Mouse (Mus musculus): ENCODE data around the gene Gm44805.

The Gm44805 gene

DNA sequence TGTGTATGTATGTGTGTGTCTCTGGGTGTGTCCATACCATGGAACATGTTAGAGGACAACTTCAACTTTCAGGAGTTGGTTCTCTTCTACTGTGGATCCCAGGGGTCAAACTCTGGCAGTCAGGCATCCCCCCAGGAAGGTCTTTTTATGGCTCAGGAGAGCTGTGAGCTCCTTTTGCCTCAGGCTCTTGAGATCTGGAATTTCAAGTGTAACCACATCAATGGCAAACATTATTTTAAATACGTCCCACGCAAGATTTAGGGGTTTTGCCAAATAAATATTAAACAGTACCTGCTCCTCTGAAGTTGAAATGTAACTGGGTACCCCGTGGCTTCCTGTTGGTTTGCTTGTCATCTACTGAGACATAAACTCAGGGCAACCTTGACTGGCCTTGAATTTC, 1.8 kb upstream of the Gm44805 start:
- DNase-seq (ENCODE audit: extremely low read depth, insufficient read length, low spot score) = no peak

DNA sequence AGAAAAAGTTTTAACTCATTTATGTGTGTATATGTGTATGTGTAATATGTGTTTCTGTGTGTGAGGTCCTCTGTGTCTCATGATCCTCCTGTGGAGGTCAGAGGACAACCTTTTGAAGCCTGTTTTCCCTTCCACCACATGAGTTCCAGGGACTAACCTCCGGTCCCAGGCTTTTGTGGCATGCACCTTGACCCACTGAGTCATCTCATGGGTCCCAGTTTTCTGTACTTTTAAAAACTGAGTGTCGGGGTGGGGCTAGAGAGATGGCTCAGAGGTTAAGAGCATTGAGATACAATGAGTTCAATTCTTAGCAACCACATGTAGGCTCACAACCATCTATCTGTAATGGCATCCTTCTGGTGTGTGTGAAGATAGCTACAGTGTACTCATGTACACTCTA, 521 bp downstream of the Gm44805 start:
- DNase-seq (ENCODE audit: extremely low read depth, insufficient read length, low spot score) = no peak

DNA sequence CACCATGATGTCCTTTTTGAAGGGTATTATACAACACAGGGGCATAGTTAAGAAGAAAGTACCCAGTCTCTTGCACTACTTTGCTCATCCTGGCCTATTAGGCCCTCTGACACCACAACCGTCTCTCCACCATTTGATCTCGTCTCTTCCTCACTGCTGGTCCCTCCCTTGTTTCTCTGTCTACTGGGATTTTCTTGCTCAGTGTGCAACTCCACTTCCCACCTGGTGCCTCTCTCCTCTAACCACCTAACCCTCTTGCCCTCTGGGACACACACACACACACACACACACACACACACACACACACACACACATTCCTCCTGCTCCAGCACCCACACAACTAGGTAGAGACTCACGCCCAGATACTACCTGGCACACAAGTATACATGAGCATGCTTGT, 2.3 kb downstream of the Gm44805 start:
- no peak for DNase-seq (ENCODE audit: extremely low read depth, insufficient read length, low spot score)

DNA sequence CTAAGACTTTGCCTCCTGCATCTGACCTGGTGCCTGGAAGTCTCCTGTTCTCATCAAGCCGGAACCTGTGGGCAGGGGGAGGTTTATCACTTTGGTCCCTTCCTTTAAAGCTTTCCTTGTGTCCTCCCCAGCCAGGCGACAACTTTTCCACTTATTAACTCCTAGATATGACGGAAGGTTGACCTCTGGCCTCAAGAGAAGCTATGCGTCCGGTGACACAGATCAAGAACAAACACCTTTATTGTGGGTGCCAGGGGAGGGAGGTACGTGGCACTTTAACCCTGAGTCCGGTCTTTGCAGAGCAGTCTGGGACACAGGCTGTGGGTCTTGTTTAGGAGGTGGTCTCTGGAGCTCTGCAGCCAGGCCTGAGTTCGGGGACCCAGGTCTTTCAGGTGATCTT, 3.4 kb downstream of the Gm44805 start, which contains the start of gene Apoc2:
Gene Apoc2, minus strand, starts transcription at position 70 of the 400 bp plus-strand sequence.
- DNase-seq (ENCODE audit: extremely low read depth, insufficient read length, low spot score) = no peak

DNA sequence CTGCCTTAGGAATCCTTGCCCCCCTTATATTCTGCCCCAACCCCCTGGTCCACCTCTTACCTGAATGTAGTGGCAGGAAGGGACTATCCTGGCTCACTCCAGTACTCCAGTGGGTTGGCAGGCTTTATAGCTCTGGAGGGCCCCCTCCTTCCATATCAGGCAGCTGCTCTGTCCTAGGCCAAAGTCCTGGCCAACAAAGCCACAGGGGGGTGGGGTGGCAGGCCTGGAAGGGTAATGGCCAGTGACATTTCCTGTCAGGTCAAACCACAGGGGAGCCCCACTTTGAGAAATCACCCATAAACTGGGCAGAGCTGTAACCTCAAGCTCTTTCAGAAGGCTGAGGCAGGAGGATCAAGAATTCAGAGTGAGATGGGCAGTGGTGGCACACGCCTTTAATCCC, 4.6 kb downstream of the Gm44805 start:
- no peak for DNase-seq (ENCODE audit: extremely low read depth, insufficient read length, low spot score)

DNA sequence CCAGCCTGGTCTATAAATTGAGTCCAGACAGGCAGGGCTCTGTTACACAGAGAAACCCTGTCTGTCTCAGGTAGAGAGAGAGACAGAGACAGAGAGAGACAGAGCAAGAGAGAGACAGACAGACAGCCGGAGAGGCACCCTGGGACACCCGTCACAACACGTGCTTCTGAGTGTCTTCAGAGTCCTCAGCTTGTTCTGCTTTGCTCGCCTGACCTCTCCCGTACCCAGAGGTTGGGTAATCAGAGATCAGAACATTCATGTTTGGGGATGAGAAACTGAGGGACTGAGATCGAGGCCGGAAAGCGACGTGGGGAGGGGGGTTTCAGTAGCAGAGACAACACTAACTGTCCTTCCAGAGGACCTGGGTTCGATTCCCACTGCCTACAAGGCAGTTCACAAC, 5.4 kb downstream of the Gm44805 start:
- no peak for DNase-seq (ENCODE audit: extremely low read depth, insufficient read length, low spot score)

DNA sequence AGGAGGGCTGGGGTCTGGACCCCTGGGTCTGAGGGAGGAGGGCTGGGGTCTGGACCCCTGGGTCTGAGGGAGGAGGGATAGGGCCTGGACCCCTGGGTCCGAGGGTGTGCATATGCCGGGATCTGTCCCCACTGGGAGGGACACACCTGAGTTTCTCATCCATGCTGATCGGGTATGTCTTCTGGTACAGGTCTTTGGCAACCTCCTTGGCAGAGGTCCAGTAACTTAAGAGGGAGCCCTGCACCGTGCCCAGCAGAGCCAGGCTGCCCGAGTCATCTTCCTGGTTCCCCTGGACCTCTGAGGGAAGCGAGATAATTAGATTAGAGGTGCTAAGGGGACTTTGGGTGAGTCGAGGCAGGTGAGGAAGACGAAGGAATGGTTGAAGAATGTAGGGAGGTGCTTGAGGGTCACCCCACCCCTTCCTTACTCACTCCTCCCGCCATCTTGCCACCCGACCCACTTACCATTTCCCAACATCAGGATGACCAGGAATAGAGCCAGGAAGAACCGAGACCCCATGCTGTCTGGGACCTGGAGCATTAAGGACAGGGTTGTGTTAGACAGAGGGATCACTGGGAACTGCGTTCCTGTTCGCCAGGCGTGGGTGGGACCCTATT, 8.0 kb downstream of the Gm44805 start:
- no peak for DNase-seq (ENCODE audit: extremely low read depth, insufficient read length, low spot score)

DNA sequence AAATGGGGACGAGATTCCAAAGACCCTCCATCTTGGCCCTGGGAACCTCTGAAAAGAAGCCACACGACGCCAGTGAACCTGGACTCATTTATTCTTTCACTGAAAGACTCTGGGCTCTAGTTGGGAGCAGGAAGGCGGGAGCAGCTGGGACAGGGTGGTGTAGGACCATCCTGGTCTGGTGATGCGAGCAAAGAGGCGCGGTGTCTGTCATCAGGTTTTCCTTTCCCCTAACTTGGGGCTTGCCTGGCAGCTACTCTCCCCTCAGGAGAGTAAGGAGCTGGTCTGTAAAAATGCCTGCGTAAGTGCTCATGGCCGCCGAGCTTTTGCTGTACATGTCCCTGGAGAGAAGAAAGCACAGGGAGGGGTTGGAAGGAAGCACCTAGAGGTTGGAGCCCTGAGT, 9.7 kb downstream of the Gm44805 start:
- DNase-seq (ENCODE audit: extremely low read depth, insufficient read length, low spot score) = no peak

DNA sequence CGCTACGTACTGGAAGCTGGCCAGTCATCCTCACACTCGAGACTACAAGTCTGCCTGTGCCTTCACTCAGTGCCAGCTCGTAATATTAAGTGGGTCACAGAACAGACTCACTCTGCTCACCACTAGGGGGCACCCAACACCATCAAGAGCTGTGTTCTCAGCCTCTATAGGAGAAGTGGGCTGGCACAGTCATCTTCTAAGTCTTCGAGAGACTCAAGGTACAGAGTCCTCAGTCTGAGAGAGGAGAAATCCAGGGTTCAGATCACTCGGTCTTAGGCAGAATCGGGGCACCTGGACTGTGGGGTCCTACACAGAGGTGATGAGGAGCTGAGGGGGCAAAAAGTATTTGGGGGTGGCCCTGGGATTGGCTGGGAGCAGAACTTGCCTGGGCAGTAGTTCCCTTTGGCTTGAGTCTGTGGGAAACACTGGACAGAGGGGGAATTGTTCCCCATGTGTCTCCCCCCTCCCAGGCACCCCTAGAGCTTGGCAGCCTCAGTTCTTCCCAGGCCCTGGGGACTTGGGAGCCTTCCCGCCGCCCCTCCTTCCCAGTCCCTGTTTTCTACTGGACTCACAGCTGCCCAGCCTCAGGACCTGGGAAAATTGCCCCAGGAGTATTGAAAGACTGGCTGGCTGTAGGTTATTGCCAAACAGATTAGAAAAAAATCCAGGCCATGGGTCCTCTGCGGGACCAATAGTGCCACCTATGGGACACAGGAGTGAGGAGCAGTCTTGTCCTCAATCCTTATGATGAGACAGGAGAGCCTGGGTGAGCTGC, 12.1 kb downstream of the Gm44805 start:
- DNase-seq (ENCODE audit: extremely low read depth, insufficient read length, low spot score) = peak; percentile 63

DNA sequence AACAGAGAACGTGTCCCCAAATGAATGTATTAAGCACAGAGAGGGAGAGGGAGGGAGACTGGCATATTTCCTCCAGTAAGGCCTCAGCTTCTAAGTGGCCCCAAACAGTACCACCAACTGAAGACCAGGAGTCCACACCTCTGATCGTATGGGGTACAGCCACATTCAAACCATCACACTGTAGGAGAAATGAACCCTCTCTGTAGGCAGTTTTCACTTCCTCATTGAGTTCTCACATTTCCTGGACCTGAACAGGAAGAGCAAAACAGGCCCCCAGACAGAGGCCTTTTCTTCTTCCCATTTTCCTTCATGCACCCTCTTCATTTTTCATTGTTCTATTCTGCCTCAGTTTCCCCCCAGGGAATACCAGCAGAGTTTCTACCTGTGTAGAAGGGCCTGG, 13.8 kb downstream of the Gm44805 start:
- DNase-seq (ENCODE audit: extremely low read depth, insufficient read length, low spot score) = no peak

DNA sequence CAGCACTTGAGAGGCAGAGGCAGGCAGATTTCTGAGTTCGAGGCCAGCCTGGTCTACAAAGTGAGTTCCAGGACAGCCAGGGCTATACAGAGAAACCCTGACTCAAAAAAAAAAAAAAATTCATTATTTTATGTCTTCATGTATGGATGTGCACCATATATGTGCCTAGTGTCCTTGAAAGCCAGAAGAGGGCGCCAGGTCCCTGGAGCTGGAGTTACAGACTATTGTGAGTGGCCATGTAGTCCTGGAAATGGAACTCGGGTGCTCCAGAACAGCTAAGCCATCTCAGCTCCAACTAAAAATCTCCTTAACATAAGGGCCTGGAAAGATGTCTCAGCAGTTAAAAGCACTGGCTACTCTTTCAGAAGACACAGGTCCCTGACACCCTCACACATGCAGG, 14.5 kb downstream of the Gm44805 start:
- no peak for DNase-seq (ENCODE audit: extremely low read depth, insufficient read length, low spot score)

DNA sequence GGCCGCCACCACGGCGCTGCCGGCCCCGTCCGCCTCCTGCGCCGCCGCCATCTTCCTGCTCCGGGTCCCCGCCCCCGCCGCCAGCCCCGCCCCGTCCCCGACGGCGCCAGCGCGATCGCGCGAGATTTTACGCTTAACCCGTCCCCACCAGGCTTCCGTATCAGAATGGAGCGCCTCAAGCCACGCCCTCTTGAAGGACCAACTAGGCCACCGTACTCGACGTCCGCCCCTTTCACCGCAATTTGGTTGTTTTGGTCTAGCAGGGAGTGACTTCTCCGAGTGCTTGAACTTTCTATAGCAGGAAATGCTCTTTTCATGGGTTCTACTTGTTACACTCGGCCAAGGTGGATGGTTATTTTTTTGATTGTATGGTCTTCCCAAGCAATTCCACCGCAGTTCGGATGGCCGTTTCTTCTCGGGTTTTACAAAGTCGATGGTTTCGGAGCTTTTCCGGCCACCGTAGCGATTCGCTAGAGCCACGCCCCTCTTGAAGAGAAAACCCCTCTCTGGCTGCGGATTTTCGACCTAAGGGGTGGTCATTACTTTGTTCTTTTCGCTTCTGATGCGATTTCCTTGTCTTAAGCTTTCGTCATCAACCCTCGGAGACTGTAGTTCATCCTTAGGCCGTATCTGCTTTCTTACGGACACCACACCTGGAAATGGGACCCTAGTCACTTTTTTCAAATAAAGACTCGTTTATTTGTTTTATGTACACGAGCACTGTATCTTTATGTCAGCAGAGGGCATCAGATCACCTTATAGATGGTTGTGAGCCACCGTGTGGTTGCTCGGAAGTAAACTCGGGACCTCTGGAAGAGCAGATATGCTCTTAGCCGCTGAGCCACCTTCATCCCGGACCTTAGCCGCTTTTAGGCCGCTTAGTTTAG, 16.0 kb downstream of the Gm44805 start, which contains the start of gene Clptm1:
Gene Clptm1, minus strand, starts transcription at position 79 of the 887 bp plus-strand sequence.
- peak; percentile 89 for DNase-seq (ENCODE audit: extremely low read depth, insufficient read length, low spot score)

DNA sequence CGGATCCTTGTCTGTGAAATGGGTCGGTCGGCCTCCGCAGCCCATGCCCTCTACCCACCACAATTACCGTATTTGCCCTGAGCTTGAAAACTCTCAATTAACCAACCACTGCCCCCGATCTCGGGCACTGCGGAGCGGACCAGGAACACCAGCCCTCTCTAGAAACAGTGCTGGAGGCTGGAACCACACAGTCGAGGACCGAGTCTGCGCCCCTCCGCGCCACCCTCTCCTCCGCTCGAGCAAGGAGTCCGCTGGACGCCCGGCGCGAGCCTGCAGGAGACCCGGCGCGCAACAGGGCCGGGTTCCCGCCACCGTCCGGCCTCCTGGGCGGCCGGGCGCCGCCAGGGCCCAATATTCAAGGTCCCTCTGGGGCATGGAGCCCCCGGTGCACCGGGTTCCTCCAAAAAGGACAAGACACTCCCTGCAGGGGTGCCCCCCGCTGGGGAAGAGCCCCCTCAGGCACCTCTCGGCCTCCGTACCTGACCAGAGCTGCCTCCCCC, 16.7 kb downstream of the Gm44805 start:
- no peak for DNase-seq (ENCODE audit: extremely low read depth, insufficient read length, low spot score)

DNA sequence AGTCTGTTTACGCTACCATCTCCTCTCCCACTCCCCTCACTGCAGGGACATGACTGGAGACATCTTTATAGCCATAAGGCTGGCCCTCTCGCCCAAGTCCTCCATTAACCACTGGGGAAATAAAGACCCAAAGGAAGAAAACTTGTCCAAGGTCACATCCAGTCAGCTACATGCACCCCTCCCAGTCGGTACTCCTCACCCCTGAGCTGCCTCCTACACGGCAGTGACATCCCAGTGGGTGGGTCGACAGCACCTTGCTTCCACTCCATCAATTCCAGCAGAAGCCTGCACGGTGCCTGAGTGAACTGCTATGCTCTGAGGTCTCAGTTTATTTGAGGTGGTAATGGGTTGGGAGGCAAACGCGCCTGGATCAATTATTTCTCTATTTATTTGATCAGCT, 17.3 kb downstream of the Gm44805 start:
- no peak for DNase-seq (ENCODE audit: extremely low read depth, insufficient read length, low spot score)

DNA sequence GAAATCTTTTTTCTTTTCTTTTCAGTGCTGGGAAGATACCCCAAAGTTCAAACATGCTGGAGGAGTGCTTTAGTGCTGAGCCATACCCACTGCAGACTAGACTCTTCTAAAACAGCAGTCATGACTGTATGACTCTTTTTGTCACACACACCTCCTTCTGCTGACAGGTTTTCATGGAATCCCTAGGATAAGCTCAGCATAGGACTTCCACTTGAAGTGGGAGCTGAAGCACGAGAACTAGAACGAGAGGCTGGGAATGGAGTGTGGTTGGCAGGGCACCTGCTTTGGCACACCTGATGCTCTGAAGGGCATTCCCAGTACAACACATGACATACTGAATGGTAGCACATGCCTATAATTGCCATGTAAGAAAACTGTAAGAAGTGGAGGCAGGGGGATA, 28.6 kb downstream of the Gm44805 start:
- no peak for DNase-seq (ENCODE audit: extremely low read depth, insufficient read length, low spot score)

DNA sequence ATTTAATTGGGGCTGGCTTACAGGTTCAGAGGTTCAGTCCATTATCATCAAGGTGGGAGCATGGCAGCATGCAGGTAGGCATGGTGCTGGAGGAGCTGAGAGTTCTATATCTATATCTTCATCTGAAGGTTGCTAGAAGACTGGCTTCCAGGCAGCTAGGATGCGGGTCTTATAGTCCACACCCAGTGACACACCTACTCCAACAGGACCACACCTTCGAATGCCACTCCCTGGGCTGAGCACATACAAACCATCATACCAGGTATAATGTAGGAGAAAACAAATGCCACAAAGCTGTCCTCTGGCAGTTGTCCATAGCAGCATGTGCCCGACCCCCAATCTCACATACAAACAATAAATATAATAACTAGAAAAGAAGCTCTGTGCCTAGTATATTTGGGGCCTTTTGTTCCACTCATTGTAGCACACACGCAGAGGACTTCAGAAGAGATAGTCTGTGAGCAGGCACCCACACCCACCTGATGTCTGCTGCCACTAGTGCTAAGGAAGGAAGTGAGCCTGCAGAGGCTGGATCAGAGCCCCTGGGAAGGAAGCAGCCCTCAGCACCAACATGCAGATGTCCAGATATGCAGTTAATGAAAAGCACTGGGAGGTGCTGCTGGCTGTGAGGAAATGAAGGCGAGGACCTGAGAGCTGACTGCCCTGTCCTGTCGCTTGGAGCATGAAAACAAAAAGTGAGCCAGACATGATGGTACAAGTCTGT, 30.0 kb downstream of the Gm44805 start:
- DNase-seq (ENCODE audit: extremely low read depth, insufficient read length, low spot score) = no peak

DNA sequence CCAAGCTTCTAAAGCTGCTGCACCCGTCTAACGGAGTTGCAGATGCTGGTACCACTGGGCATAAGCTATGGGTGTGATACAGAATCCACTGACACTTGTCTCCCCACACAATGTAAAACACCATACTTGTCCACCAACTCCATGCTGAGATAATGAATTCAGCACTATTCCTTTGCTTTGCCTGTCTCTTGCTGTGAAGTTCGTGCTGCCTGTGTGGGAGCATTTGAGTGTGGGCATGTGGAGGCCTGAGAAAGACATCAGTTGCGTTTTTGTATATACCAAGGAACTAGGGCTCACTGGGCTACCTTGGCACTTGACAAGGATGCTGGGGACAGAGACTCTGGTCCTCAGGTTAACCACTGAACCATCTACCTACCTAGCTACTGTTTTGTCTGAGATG, 40.0 kb downstream of the Gm44805 start:
- no peak for DNase-seq (ENCODE audit: extremely low read depth, insufficient read length, low spot score)

DNA sequence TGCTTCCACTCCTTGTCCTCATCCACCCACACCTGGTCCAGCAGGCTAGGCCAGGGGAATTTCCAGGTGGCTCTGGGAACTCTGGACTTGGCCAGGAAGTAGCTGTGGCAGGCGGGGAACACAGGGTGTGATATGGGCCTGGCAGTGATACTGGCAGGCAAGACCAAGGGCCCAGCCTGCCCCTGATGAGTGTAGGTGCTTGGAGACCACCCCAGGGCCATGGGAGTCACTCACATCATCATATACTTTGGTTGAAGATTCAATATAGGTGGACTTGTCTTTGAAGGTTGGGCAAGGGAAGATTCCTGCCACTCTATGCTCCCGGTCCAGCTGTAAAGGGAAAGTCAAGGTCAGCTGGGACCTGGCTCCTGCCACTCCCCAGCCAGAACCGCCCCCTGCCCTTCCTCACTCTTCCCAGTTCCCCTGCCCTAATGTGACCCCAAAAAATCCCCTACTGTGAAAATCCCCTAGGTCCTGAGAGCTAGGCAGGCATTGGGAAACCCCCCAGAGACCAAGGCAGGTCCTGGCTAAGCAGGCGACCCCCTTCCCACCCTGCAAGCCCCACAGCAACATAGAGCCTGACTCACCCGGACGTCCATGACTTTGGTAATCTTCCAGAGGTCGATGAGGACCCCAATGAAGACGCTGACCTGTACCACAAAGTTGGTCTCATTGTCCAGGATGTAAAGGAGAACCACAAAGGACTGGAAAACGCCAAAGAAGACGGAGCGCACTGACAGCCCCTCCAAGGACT, 46.0 kb downstream of the Gm44805 start:
- DNase-seq (ENCODE audit: extremely low read depth, insufficient read length, low spot score) = no peak

DNA sequence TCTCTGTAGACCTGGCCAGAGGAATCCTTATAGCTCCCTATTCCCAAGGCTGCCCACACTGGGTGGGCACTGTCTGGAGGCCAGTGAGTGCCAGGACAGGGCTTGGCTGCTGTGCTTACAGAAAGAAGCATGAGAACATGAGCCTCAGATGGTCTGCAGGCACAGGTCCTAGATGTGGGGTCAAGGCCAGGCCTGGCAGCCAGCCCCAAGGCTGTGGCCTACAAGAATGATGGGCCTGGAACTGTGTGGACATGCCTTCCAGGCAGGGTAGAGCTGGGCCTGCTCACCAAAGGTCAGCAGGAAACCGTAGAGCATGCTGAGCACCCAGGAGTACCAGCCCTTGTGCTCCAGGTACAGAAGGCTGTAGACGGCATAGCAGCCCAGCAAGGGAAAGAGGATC, 46.6 kb downstream of the Gm44805 start:
- no peak for DNase-seq (ENCODE audit: extremely low read depth, insufficient read length, low spot score)

DNA sequence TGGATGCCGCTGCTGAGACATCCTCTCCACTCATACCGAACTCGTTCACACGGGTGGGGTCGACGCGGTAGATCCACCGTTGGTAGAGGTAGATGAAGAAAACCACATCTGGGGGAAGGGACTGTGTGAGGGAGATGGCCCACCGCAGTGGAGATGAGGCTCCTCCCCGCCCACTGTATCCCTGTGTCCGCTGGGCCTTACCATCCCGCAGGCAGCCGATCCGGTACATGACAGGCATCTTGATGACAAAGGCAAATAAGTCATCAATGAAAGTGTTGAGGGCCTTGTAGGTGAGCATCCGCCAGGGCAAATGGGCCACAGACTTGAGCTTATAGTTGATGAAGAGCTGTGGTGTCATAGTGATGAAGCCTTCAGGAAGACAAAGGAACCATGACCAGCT, 47.4 kb downstream of the Gm44805 start:
- DNase-seq (ENCODE audit: extremely low read depth, insufficient read length, low spot score) = no peak
